Mouse (Mus musculus) lung, postnatal 14 days (tissue): ENCODE measurements at regions not wholly inside any gene's neighbourhood (a gene's known extent, or its start where the extent isn't known, plus 50 kb on each side); places are given as distances from the start of the nearest gene placed in this dataset.
A peak's percentile ranks its signal among the peaks of the same experiment; 100 is the strongest.
"Not testable (repeated sequence)": the region's sequence is repeated elsewhere in the genome, so short reads cannot be mapped to it uniquely, and the experiment has no call there.

Experiments used
- DNase-seq: peaks from one replicate; pipeline ENCODE4 v3.0.0; 2021

DNA sequence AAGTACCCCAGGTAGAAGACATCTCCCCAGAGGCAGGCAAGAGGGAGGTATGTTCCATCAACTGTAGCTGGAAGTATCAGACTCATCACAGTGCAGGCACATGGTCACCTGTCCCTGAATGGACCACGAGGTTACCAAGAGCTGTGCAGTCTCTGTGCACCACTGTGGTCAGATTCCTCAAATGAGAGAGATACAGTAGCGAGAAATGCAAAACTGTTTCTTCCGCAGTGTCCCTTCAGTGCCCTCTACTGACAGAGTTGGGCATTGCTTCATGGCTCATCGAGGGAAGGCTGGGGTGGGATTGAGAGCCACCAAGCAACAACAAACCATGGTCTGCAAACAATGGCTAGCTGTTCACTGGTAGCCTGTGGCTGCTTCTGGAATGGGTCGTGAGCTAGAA, 406.9 kb downstream of the Ptpru start:
- peak; percentile 71 for DNase-seq

DNA sequence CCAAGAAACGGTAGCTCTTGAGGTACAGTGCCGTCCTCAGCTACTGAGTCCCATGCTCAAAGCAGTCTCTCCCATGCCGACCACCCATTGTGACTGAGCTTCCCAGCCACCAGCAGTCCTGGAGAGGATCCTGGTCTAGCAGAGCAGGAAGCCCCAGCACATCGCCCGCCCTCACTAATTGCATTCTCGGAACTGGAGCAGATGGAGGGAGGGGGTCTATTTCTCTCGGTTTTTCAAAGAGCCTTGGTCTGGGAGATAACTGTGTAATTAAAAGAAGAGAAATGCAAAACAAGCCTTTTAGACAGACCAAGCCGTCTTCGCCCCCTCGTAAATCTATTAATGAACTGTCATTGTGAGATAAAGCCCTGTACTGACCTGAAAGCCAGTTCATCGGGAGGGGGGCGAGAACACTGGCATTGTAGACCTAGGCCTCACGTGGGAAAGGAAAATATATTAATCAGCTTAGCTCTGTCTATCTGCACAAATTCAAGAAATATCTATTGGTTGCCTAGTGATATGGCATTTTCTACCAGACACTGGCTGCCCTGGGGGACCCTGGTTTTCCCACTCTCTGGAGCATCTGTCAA, 405.4 kb downstream of the Ptpru start:
- DNase-seq, result no peak

DNA sequence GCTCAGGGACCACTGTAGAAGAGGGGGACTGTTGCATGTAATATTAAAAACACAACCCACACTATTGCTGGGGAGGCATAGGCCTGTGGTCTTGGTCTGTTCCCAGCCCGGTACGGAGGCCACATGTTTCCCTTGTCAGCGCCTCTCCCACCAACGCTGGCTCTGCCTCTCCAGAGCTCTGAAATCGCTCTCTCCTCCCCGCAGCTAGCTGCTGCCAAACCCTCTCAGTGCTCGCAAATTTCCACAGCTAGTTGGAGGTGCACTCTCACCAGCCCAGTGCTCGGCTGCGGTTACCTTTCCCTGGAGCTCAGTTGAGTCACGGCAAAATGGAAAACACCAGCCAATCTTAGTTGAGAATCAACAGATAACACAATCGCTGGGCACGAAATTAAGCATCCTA, 402.9 kb downstream of the Ptpru start:
- no peak for DNase-seq

DNA sequence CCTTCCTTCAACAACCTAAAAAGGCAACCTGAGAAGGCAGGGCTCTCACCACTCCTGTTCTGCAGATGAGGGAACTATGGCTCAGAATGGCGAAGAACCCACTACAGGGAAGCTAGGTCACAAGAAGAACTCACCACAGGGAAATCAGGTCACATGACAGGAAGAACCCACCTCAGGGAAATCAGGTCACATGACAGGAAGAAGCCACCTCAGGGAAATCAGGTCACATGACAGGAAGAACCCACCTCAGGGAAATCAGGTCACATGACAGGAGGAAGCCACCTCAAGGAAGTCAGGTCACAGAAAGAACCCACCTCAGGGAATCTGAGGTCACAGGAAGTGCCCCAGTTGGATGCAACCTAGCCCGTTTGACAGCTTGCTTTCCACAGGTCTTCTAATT, 399.7 kb downstream of the Ptpru start:
- DNase-seq, result no peak

DNA sequence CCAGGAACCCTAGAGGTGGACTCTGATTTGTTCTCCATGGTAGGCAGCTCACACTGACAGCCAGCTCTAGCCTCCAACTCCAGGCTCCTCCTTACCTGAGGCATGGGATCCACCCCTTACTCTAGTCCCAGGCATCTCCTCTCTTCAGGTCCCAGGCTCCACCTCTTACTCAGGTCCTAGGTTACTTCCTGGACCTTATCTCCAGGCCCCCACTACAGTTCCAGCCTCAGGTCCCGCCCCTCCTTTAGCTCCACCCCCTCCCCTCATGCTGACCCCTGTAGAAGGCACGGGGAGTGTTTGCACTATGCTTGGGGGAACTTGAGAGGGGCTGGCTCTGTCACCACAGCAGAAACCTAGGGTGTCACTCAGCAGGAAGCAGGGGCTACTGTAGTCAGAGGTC, 399.2 kb downstream of the Ptpru start:
- no peak for DNase-seq

DNA sequence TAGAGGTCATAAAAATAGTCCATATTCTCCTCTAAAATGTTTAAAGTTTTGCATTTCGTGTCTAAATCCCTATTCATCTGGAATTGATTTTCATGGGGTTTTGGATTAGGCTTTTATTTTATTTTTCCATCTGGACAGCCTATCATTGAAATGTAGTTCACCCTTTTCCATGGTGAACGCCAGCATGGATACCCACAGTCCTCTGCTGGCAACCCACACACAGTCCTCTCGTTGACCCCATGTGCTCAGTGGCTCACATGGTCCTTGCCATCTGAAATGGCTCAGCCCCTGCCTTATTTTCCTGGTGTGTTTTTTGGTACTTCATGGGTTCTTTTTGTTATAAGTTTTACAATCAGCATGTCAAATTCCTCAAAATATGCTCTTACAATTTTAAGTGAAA, 397.2 kb downstream of the Ptpru start:
- no peak for DNase-seq

DNA sequence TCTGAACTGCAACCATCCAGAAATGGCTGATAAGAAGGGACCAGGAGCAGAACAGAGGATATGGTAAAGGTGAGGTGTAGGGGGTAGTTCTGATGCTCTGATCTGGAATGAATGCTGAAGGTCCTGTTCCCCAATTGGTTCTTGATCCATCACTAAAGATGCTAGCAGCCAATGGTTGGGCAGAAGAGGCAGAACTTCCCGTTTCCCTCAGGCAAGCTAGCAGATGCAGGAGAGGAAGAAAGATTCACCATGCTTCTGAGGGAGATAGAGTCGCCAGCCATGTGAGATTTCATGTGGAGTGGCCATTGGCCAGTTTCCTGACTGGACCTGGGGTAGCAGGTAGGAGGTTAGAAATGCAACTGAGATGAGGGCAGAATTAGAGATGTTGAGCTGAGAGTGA, 394.6 kb downstream of the Ptpru start:
- no peak for DNase-seq

DNA sequence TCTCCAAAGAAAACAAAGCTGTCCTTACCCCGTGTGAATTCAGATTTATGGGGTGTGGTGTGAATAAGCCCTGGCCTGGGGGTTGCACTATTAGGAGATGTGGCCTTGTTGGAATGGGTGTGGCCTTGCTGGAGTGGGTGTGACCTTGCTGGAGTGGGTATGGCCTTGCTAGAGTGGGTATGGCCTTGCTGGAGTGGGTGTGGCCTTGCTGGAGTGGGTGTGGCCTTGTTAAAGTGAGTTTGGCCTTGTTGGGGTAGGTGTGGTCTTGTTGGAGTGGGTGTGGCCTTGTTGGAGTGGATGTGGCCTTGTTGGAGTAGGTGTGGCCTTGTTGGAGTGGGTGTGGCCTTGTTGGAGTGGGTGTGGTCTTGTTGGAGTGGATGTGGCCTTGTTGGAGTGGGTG, 387.8 kb downstream of the Ptpru start:
- DNase-seq, result not testable (repeated sequence)

DNA sequence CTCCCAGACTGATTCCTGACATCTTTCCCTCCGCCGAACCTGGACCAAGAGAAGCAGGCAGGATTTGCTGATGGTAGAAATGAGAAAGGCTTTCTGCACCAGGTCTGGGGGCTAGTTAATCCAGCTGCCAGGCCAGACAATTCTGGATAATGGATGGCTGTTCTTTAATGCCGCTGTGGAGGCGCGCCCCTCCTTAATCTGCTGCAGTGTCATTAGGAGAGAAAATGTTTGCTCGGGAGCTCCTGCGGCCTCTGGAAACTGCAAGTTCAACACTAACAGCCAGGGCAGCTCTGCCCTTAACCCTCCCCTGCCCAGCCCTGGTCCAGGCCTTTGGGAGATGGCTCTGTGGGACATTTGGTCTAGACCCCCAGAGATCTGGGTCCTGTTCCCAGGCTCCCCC, 380.5 kb downstream of the Ptpru start:
- no peak for DNase-seq

DNA sequence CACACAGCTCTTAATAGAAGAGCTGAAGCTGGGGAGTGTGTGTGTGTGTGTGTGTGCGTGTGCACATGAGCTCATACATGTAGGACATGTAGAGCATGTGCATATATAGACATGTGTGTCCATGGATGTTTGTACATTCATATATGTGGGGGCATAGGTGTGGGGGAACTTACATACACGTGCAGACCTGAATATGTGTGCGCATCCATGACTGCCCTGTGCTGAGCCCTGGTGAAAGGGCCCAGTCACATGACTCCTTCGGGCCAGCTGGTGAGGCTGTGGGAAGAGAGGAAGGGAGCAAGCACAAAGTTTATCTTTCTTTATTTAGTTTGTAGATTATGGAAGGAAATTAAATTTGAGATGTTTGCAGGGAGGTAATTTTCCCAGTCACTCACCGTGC, 378.3 kb downstream of the Ptpru start:
- no peak for DNase-seq

DNA sequence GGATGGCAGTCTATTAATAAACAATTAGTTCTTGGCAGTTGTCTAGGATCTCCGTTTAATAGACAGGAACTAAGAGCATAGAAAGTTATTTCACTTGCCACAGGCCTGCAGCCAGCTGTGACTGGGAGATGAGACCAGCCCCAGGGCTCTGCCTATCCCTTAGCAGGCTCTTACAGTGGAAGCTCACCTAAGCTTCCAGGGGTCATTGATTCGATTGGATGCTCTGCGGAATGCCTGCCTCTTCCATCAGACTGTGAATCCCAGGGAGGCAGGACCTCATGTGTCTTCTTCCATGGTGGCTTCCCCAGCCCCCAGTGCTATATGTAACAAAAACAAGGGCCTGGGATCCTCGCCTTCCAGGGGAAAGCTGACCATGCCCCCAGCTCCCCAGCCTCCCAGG, 376.8 kb downstream of the Ptpru start:
- no peak for DNase-seq

DNA sequence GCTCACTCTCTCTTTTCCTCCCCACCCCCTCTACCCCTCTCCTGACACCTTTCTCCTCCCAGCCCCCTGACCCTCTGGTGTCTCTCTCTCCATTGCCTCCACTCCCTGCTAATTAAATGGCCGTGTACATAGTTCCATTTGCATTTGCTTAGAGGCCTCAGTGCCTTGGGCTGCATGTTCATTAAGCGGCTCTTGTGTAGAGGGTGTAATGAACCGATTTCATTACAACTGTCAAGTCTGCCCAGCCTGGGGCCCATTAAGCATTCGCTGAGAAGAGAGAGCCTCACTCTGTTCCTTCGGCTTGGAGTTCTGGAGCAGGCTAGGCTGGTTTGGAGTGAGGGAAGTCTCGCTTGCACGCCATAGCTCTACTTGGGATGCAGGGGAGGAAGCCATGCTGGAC, 376.4 kb downstream of the Ptpru start:
- no peak for DNase-seq

DNA sequence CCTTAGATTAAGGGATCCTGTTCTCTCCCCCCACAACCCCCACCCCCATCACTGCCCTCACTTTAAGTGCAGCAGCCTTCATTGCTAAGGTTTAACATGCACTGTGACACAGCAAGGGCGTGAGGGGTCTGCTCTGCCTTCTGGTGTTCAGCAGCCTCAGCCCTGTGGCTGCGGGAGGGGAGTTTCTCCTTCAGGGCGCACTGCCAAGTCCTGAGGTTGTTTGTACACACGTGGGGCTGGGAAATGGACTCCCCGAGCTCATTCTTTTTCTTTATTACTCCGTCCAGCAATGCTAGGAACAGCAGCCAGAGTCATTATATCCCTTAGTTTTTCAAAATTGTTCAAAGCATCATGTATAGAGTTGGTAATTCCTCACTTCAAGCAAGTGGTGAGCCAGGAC, 363.1 kb downstream of the Ptpru start:
- DNase-seq, result no peak

DNA sequence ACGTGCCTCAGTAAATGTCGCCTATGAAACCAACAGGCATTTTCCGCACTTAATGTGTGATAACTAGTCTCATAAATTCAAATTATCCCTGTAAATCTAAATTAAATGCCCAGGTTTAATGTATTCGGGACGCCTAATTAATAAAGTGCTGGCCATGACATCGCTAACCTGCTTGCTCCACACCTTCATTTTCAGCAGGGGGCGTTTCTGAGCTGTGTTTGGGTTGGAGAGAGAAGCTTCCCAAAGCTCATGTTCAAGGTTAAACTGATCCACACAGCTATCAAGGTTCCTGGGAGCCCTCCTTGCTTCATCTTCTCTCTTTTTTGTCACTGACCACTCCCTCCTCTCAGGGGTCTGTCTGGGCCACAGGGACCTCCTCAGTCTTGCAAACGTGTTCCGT, 359.2 kb downstream of the Ptpru start:
- DNase-seq, result no peak

DNA sequence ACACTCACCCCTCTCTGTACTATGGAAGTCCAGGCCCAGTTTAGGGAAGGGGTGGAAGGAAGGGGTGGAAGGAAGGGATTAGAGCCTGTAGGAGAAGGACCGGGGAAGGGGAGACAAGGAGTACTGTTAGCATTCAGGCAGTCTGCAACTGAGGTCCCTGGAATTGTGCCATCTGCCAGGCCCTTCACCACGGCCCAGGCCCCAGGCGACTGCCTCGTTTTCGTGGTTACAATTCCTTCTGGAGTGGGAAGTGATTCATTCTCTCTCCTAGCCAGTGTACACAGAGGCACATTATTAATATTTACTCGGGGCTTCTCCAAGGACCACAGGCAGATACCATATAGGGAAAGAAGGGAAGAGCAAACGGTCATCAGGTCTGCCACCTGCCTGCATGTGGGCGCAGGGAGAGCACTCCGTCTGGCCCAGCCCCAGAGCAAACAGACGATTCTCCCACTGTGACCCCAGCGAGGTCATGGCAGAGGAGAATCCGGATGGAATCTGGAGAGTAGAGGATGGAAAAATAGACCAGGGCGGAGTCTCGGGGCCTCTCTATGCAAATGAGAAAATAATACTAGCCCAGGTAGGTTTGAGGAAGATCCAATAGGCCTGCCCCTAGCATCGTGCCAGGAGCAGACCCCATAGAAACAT, 354.0 kb downstream of the Ptpru start:
- no peak for DNase-seq

DNA sequence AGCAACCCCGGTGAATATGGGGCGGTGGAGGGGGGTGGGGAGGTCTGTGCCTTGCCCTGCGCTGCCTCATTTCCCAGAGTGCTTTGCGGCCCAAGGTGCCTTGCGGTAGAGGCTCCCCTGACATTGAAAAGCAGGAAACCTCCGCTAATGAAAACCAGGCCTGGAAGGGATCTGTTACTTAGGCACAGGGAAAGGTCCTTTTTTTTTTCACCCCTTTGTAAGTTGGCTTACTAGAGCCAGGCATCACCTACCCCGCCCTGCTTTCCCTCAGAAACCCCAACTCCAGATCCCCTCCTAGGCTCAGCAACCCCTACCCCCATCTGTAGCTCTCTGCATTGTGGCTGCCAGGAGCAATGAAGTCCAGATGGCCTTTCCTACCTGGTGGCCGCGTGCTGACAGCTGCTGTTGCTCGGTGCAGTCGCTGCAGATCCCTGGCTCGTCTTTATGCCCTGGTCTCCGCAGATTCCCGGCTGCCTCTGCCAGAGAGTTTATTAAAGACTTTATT, 353.4 kb downstream of the Ptpru start:
- no peak for DNase-seq

DNA sequence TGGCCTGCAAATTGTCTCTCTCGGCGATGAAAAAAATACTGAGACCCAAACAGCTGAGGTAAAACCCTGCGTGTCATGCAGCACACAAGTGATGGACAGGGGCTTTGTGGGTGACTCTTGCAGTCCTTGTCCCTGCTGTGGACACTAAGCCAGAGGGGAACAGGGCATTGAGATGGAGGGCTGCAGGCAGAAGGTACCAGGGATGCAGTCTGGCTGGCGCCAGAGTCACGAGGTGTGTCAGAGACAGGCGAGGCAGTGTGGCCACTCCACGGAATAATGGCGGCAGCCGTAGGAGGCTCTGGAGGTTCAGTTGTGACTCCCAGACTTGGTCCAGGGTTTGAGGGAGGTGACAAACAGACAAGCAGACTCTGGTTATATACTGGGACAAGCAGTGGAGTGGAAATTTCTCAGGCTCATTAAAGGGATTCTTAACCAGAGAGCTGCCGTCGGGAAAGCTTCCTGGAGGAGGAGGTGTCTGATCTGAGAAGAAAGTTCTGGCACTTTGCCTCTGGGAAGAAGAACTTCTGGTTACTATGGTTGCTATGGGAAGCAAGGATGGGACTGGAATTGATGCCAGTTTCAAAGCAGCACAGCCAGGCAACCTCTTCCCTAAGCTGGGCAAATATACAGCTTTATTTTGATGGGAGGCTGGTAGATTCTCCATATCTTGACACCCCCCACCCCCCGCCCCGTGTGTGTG, 352.8 kb downstream of the Ptpru start:
- no peak for DNase-seq

DNA sequence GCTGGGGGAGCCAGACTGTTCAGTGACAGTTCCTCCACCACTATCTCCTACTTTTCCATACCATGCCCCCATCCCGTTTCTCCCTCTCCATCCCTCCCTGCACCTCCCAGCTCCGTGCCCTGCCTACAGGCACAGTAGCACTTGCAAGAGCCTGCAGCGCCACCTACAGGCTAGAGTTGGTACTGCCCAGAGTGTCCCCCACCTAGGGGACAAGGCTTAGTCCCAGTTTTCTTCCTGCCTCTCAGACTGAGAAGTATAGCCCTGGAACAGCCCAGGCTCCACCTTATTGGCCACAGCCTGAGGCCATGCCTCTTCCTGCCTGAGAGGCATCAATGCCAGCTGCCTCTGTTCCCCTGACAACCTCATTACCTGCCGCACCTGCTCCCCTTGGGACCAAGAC, 351.3 kb downstream of the Ptpru start:
- DNase-seq, result peak; percentile 84

DNA sequence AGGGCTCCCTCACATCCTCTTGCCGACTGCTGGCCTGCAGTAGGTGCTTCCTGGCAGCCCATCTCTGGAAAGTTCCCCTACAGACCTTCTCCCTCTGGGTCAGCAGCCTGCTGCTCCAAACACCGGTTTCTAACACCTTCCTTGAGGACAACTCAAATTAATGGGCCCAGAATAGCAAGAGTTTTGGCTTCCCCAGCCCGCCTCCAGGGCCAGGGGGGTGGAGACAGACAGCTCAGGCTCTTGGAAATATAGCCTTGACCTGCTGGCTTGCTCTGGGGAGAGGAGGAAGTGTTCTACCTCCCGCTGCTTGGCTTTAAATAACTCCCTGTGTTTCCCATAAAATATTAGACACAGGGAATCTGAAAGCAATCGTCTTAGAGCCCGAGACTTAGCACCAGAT, 349.8 kb downstream of the Ptpru start:
- no peak for DNase-seq

DNA sequence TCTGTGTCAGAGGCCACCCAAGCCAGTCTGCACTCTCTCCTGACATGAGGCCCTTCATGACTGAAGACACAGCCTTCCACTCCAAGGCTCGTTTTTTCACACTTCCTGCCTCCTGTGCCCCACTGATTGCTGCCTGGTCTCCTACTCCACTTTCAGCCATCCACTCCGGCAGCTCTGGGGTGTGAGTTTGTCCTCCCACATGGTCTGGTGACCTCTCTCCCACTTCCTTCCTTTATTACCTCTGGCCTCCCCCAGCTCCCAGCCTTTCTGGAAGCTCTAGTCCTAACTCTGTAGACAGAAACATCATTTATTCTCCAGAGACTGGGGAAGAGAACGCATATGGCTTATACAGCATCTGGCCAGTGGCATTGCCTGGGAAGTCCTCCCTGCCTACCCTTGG, 349.0 kb downstream of the Ptpru start:
- no peak for DNase-seq

DNA sequence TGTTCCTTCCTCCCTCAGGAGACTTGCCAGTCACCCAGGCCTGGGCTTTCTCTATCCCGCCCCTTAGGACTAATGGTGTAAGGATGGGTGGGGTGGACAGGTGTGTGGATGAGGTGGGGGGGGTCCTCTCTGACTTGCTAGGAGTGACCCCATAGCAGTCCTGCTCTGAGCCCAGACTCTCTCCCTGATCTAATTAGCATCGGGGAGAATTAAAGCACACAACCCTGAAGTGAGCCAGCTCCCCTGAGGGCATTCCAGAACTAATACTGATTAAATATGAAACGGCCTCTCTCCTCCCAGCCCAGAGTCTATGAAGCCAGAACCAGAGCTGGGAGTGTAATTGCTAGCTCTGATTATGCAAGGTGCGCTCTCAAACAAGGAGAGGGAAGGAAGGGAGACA, 346.1 kb downstream of the Ptpru start:
- no peak for DNase-seq

DNA sequence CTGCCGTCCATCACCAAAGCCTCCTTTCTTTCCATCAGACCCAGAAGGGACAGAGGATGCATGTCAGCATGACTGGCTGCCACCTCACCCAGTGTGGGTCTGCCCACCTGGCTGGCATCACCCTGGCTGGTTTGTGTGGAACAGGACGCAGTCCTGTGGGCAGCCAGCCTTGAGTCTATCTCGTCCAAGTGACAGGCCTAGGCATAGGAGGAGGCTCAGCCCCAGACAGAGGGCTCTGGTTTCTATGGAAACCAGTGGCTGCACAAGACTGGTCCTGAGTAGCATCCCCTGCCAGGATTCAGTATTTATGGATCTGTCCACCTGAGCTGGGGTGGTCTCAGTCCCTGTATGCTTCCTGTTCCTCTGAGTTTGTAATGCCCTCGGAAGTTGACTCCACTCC, 344.4 kb downstream of the Ptpru start:
- DNase-seq, result no peak

DNA sequence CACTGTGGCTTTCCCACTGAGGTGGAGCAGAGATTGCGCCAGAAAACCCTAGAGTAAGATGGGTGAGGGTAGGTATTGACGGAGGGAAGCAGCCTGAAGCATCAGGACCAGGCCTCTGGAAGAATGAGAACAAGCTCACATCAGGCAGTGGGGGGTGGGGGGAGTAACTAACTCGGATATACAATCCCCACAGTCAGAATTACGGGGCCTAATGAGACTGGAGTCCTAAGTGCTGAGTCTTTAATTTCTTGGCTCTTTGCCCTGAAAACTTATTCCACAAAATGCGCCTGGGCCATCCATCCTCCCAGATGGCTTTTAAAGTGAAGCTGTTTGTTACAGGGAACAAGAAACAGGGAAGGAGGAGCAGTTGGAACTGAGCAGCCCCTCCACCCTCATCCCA, 341.2 kb downstream of the Ptpru start:
- DNase-seq, result no peak

DNA sequence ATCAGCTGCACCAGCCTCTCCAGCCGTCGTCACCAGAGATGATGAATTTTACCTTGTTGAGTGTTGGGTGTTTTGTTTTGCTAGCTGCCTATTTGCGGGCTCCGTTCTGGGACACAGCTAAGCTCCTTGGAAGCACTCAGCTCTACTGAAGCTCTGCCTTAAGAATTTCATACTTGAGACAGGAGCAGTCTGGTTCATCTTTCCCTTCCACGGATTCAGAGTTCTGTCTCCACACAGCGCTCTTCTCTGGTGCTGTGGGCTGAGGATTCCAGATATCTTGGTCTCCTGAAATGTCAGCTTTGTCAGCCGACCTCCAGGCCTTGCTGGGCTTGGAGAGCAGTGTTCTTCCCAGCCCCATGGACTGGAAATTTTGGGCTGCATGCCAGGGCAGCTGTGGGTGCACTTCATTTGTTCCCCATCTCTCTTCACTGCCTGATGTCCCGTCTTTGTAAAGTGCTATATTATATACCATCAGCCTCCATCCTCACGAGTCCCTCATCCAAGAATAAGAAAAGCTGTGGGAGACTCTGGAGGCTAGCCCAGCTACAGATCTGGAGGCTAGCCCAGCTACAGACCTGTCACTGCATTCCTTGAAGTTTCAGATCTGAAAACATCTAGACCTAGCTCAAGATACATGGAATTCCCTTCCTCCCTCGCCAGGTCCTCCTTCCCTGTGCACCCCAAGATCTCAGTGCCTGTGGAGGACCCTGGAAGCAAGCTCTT, 337.0 kb downstream of the Ptpru start:
- no peak for DNase-seq
